Mouse (Mus musculus) kidney, embryonic 14.5 days (tissue): Measurements from ENCODE around the gene Pop4. TPM values are rescaled to one million over a fixed set of nuclear protein-coding genes. Genes with fewer than 3 reads are reported as not detected.
A peak's percentile ranks its signal among the peaks of the same experiment; 100 is the strongest.

Experiments
- ATAC-seq: fragments of 200-750 bp; cut with Nextera tagmentation; 2 replicates; pipeline ENCODE4 v1.8.0; 2017; ENCODE audit warnings: moderate number of reproducible peaks, mild to moderate bottlenecking, moderate TSS enrichment, moderate library complexity; ENCODE audit not compliant: low FRiP score, low TSS enrichment
- H3K27ac ChIP-seq: fragments of 300-500 bp; sonication (generic); 2 replicates; pipeline ENCODE4 v1.5.1; 2014; ENCODE audit warnings: low read depth, mild to moderate bottlenecking, low read length, moderate library complexity, mixed read lengths
- H3K27me3 ChIP-seq: fragments of 300-500 bp; sonication (generic); 2 replicates; pipeline ENCODE4 v1.6.1; 2014; ENCODE audit warnings: mild to moderate bottlenecking, low read length; ENCODE audit not compliant: control insufficient read depth, insufficient read depth
- H3K36me3 ChIP-seq: fragments of 300-500 bp; sonication (generic); 2 replicates; pipeline ENCODE4 v1.6.1; 2014; ENCODE audit warnings: low read length, mixed read lengths; ENCODE audit not compliant: control insufficient read depth, insufficient read depth
- H3K4me1 ChIP-seq: fragments of 300-500 bp; sonication (generic); 2 replicates; pipeline ENCODE4 v1.6.1; 2014; ENCODE audit warnings: low read length, mixed read lengths; ENCODE audit not compliant: control insufficient read depth, insufficient read depth
- H3K4me2 ChIP-seq: fragments of 300-500 bp; sonication (generic); replicated peaks from 2 replicates; pipeline ENCODE4 v1.6.1; 2014; ENCODE audit warnings: low read depth, mild to moderate bottlenecking, low read length
- H3K4me3 ChIP-seq: fragments of 300-500 bp; sonication (generic); 2 replicates; pipeline ENCODE4 v1.5.1; 2014; ENCODE audit warnings: mild to moderate bottlenecking, low read length
- H3K9ac ChIP-seq: fragments of 300-500 bp; sonication (generic); 2 replicates; pipeline ENCODE4 v1.6.1; 2014; ENCODE audit warnings: low read depth, mild to moderate bottlenecking, low read length, moderate library complexity
- H3K9me3 ChIP-seq: fragments of 300-500 bp; sonication (generic); 2 replicates; pipeline ENCODE4 v1.6.1; 2016; ENCODE audit warnings: low read length; ENCODE audit not compliant: control insufficient read depth
- WGBS: fragments of 180-500 bp; shearing (Covaris S2); extraction: QIAGEN DNeasy Blood & Tissue Kit; methylation state at CpG from one replicate; pipeline ENCODE4 v1.1.7; 2014; 5-methylcytosine and 5-hydroxymethylcytosine counted together
- polyA plus RNA-seq: library from polyadenylated mRNA; unstranded; fragments of >200 nt; fragmentation: Nextera tagmentation; extraction: Ambion mirVana; gene quantifications from 2 replicates; pipeline ENCODE4 v1.2.1, GENCODE M21; 2014

Gene Pop4
- polyA plus RNA-seq, 1 experiment from 2014 or later: 71.1 TPM

GRCm38 (mm10) chr7:38253441-38253840 is 17.8 kb downstream of the Pop4 start:
- no peak overlapping the region for H3K9ac ChIP-seq
- no peaks in the 10 kb centered on the region for H3K4me1 ChIP-seq
- no peak for ATAC-seq
- H3K4me3 ChIP-seq: no peak overlapping the region
- no peaks in the 10 kb centered on the region for H3K27me3 ChIP-seq
- no peak overlapping the region for H3K4me2 ChIP-seq
- H3K36me3 ChIP-seq: no peaks in the 10 kb centered on the region
- H3K27ac ChIP-seq: no peak overlapping the region
- no peaks in the 10 kb centered on the region for H3K9me3 ChIP-seq

GRCm38 (mm10) chr7:38251494-38252216 is 19.6 kb downstream of the Pop4 start:
- Histone ChIP-seq H3K4me2 (no peak overlapping the region), H3K36me3 (no peaks in the 10 kb centered on the region), H3K27ac (no peak overlapping the region), H3K4me3 (no peak overlapping the region), H3K9me3 (no peaks in the 10 kb centered on the region), H3K9ac (no peak overlapping the region), H3K4me1 (no peaks in the 10 kb centered on the region), H3K27me3 (no peaks in the 10 kb centered on the region)
- WGBS: 17% methylated on average over 5 of the region's 5 CpGs
- ATAC-seq: peak; percentile 50; the same call in 1 of the 2 replicates

- no peaks in the 10 kb centered on the region for H3K9me3 ChIP-seq
- no peaks in the 10 kb centered on the region for H3K4me1 ChIP-seq
- H3K36me3 ChIP-seq: no peaks in the 10 kb centered on the region
- H3K9ac ChIP-seq: no peak overlapping the region
- ATAC-seq: no peak
- H3K4me2 ChIP-seq: no peak overlapping the region
- WGBS: 81% methylated on average over 4 of the region's 4 CpGs
- H3K4me3 ChIP-seq: no peak overlapping the region
- no peaks in the 10 kb centered on the region for H3K27me3 ChIP-seq
- H3K27ac ChIP-seq: no peak overlapping the region
Measured at GRCm38 (mm10) chr7:38242417-38242816, 28.8 kb downstream of the Pop4 start.

GRCm38 (mm10) chr7:38237140-38237539 is 34.1 kb downstream of the Pop4 start:
- H3K27ac ChIP-seq: no peak overlapping the region
- H3K9ac ChIP-seq: no peak overlapping the region
- no peak overlapping the region for H3K4me2 ChIP-seq
- no peaks in the 10 kb centered on the region for H3K4me1 ChIP-seq
- H3K27me3 ChIP-seq: no peaks in the 10 kb centered on the region
- no peaks in the 10 kb centered on the region for H3K9me3 ChIP-seq
- no peak overlapping the region for H3K4me3 ChIP-seq
- no peak for ATAC-seq
- no peaks in the 10 kb centered on the region for H3K36me3 ChIP-seq

GRCm38 (mm10) chr7:38236400-38237105 is 34.7 kb downstream of the Pop4 start:
- H3K9ac ChIP-seq: no peak overlapping the region

GRCm38 (mm10) chr7:38230285-38230684 is 40.9 kb downstream of the Pop4 start:
- Histone ChIP-seq H3K4me1 (peaks cover 15% of the 10 kb centered on the region), H3K27me3 (no peaks in the 10 kb centered on the region; the same call in 1 of the 2 replicates), H3K9ac (no peak overlapping the region), H3K9me3 (no peaks in the 10 kb centered on the region), H3K36me3 (no peaks in the 10 kb centered on the region), H3K27ac (no peak overlapping the region), H3K4me3 (no peak overlapping the region), H3K4me2 (no peak overlapping the region)
- ATAC-seq: no peak
- WGBS: 32% methylated on average over 8 of the region's 8 CpGs

More at GRCm38 (mm10) chr7:38236400-38237105, 34.7 kb downstream of the Pop4 start:
- Histone ChIP-seq H3K27ac (no peak overlapping the region), H3K27me3 (no peaks in the 10 kb centered on the region), H3K4me2 (no peak overlapping the region), H3K4me3 (no peak overlapping the region), H3K36me3 (no peaks in the 10 kb centered on the region), H3K4me1 (no peaks in the 10 kb centered on the region), H3K9me3 (no peaks in the 10 kb centered on the region)
- no peak for ATAC-seq
- 37% methylated on average over 11 of the region's 11 CpGs for WGBS

GRCm38 (mm10) chr7:38228329-38228728 is 42.9 kb downstream of the Pop4 start:
- 18% methylated on average over 8 of the region's 8 CpGs for WGBS
- H3K9ac ChIP-seq: 0 out of 2 replicates have a peak overlapping the region, but pooled peaks have one; percentile 68
- peak overlapping the region; percentile 47; the same call in 1 of the 2 replicates for H3K27ac ChIP-seq

GRCm38 (mm10) chr7:38227900-38228298 is 43.3 kb downstream of the Pop4 start, which contains the start of gene Plekhf1:
Gene Plekhf1 (minus strand): TSS chr7:38228016.
- peak within 1 kb of the TSS; percentile 67 for H3K4me3 ChIP-seq
- under 1% methylated on average over 36 of the region's 36 CpGs for WGBS
- H3K4me2 ChIP-seq: peak within 1 kb of the TSS; percentile 85
- peaks cover 15% of the 10 kb centered on the region for H3K4me1 ChIP-seq
- no peaks in the 10 kb centered on the region for H3K9me3 ChIP-seq
- H3K36me3 ChIP-seq: no peaks in the 10 kb centered on the region
- peak within 1 kb of the TSS; percentile 68 for H3K9ac ChIP-seq
- H3K27ac ChIP-seq: peak within 1 kb of the TSS; percentile 82
- no peaks in the 10 kb centered on the region; the same call in 1 of the 2 replicates for H3K27me3 ChIP-seq
- ATAC-seq: peak; percentile 93

More at GRCm38 (mm10) chr7:38228329-38228728, 42.9 kb downstream of the Pop4 start:
- no peak for ATAC-seq
- H3K9me3 ChIP-seq: no peaks in the 10 kb centered on the region
- H3K27me3 ChIP-seq: no peaks in the 10 kb centered on the region; the same call in 1 of the 2 replicates
- H3K4me2 ChIP-seq: peak overlapping the region; percentile 85
- peaks cover 15% of the 10 kb centered on the region for H3K4me1 ChIP-seq
- H3K4me3 ChIP-seq: peak overlapping the region; percentile 67
- H3K36me3 ChIP-seq: no peaks in the 10 kb centered on the region
